Mouse (Mus musculus): Measurements from ENCODE around the gene Nmnat2.

Gene Nmnat2

GRCm38 (mm10) chr1:152954821-152955523 lies at the start of gene Nmnat2:
Gene Nmnat2, plus strand, starts transcription at chr1:152954993.
- DNase-seq (ENCODE audit: low spot score): no peak

GRCm38 (mm10) chr1:152913483-152914460 lies 41.0 kb upstream of the Nmnat2 start:
- no peak for DNase-seq (ENCODE audit: low spot score)

GRCm38 (mm10) chr1:152915766-152916165 lies 39.0 kb upstream of the Nmnat2 start:
- no peak for DNase-seq (ENCODE audit: low spot score)

GRCm38 (mm10) chr1:152916936-152917335 lies 37.9 kb upstream of the Nmnat2 start:
- DNase-seq (ENCODE audit: low spot score): no peak

- no peak for DNase-seq (ENCODE audit: low spot score)
Observed at GRCm38 (mm10) chr1:152917626-152918025, 37.2 kb upstream of the Nmnat2 start.

GRCm38 (mm10) chr1:152921786-152922185 lies 33.0 kb upstream of the Nmnat2 start:
- DNase-seq (ENCODE audit: low spot score): no peak

GRCm38 (mm10) chr1:152933962-152934361 lies 20.8 kb upstream of the Nmnat2 start:
- DNase-seq (ENCODE audit: low spot score): no peak

GRCm38 (mm10) chr1:152935476-152935875 lies 19.3 kb upstream of the Nmnat2 start:
- DNase-seq (ENCODE audit: low spot score): no peak

GRCm38 (mm10) chr1:152936365-152936764 lies 18.4 kb upstream of the Nmnat2 start:
- DNase-seq (ENCODE audit: low spot score): no peak

GRCm38 (mm10) chr1:152942977-152943376 lies 11.8 kb upstream of the Nmnat2 start:
- DNase-seq (ENCODE audit: low spot score): no peak

GRCm38 (mm10) chr1:152954167-152954566 lies 626 bp upstream of the Nmnat2 start:
- no peak for DNase-seq (ENCODE audit: low spot score)

- no peak for DNase-seq (ENCODE audit: low spot score)
Observed at GRCm38 (mm10) chr1:152955564-152956211, 895 bp downstream of the Nmnat2 start.

- no peak for DNase-seq (ENCODE audit: low spot score)
Observed at GRCm38 (mm10) chr1:152956221-152956620, 1.4 kb downstream of the Nmnat2 start.

GRCm38 (mm10) chr1:152964344-152964743 lies 9.6 kb downstream of the Nmnat2 start:
- no peak for DNase-seq (ENCODE audit: low spot score)

- no peak for DNase-seq (ENCODE audit: low spot score)
Observed at GRCm38 (mm10) chr1:152966222-152966621, 11.4 kb downstream of the Nmnat2 start.

GRCm38 (mm10) chr1:152966686-152967085 lies 11.9 kb downstream of the Nmnat2 start:
- DNase-seq (ENCODE audit: low spot score): no peak

GRCm38 (mm10) chr1:152969081-152969480 lies 14.3 kb downstream of the Nmnat2 start:
- no peak for DNase-seq (ENCODE audit: low spot score)

- no peak for DNase-seq (ENCODE audit: low spot score)
Observed at GRCm38 (mm10) chr1:152972957-152973356, 18.2 kb downstream of the Nmnat2 start.

- no peak for DNase-seq (ENCODE audit: low spot score)
Observed at GRCm38 (mm10) chr1:152973421-152973820, 18.6 kb downstream of the Nmnat2 start.

- DNase-seq (ENCODE audit: low spot score): no peak
Observed at GRCm38 (mm10) chr1:152973861-152974260, 19.1 kb downstream of the Nmnat2 start.

GRCm38 (mm10) chr1:152975144-152975543 lies 20.4 kb downstream of the Nmnat2 start:
- no peak for DNase-seq (ENCODE audit: low spot score)

- DNase-seq (ENCODE audit: low spot score): no peak
Observed at GRCm38 (mm10) chr1:152978700-152979099, 23.9 kb downstream of the Nmnat2 start.
